Mouse (Mus musculus) intestine, embryonic 15.5 days (tissue): ENCODE measurements around the gene Fcgr4. TPM values are rescaled to one million over a fixed set of nuclear protein-coding genes. Genes with fewer than 3 reads are reported as not detected.

Experiments
- ATAC-seq: fragments of 200-750 bp; cut with Nextera tagmentation; 2 replicates; pipeline ENCODE4 v1.8.0; 2017; ENCODE audit warnings: moderate TSS enrichment, moderate library complexity
- H3K27ac ChIP-seq: fragments of 300-500 bp; sonication (generic); 2 replicates; pipeline ENCODE4 v1.5.1; 2015; ENCODE audit warnings: mild to moderate bottlenecking, inconsistent platforms
- H3K27me3 ChIP-seq: fragments of 300-500 bp; sonication (generic); replicated peaks from 2 replicates; pipeline ENCODE4 v1.6.1; 2015; ENCODE audit warnings: inconsistent platforms
- H3K36me3 ChIP-seq: fragments of 300-500 bp; sonication (generic); 2 replicates; pipeline ENCODE4 v1.6.1; 2015; ENCODE audit warnings: inconsistent platforms
- H3K4me1 ChIP-seq: fragments of 300-500 bp; sonication (generic); replicated peaks from 2 replicates; pipeline ENCODE4 v1.6.1; 2015; ENCODE audit warnings: inconsistent platforms
- H3K4me2 ChIP-seq: fragments of 300-500 bp; sonication (generic); replicated peaks from 2 replicates; pipeline ENCODE4 v1.6.1; 2015; ENCODE audit warnings: mild to moderate bottlenecking, inconsistent platforms
- H3K4me3 ChIP-seq: fragments of 300-500 bp; sonication (generic); replicated peaks from 2 replicates; pipeline ENCODE4 v1.5.1; 2015; ENCODE audit warnings: inconsistent platforms
- H3K9ac ChIP-seq: fragments of 300-500 bp; sonication (generic); 2 replicates; pipeline ENCODE4 v1.6.1; 2015; ENCODE audit warnings: inconsistent platforms
- H3K9me3 ChIP-seq: fragments of 300-500 bp; sonication (generic); 2 replicates; pipeline ENCODE4 v1.6.1; 2016; ENCODE audit warnings: inconsistent platforms
- whole genome bisulfite sequencing: fragments of 180-500 bp; shearing (Covaris S2); methylation state at CpG from one replicate; pipeline ENCODE4 v1.1.7; 2015; 5-methylcytosine and 5-hydroxymethylcytosine counted together
- polyA plus RNA-seq: library from polyadenylated mRNA; unstranded; fragments of >200 nt; fragmentation: Nextera tagmentation; extraction: Ambion mirVana; gene quantifications from 2 replicates; pipeline ENCODE4 v1.2.1, GENCODE M21; 2015

Gene Fcgr4
- polyA plus RNA-seq, 1 experiment from 2014 or later: 1.7 TPM

GRCm38 (mm10) chr1:170985861-170986260 lies 32.9 kb upstream of the Fcgr4 start:
- Histone ChIP-seq H3K9ac (no peak overlapping the region), H3K9me3 (no peaks in the 10 kb centered on the region), H3K4me1 (no peaks in the 10 kb centered on the region), H3K4me3 (no peak overlapping the region), H3K36me3 (no peaks in the 10 kb centered on the region), H3K27me3 (no peaks in the 10 kb centered on the region; the same call in 1 of the 2 replicates), H3K4me2 (no peak overlapping the region), H3K27ac (no peak overlapping the region)
- WGBS: 81% methylated on average over 5 of the region's 5 CpGs
- no peak for ATAC-seq

GRCm38 (mm10) chr1:170989656-170990055 lies 29.1 kb upstream of the Fcgr4 start:
- no peaks in the 10 kb centered on the region for H3K9me3 ChIP-seq
- H3K36me3 ChIP-seq: no peaks in the 10 kb centered on the region
- H3K27me3 ChIP-seq: no peaks in the 10 kb centered on the region; the same call in 1 of the 2 replicates
- H3K4me2 ChIP-seq: no peak overlapping the region
- H3K4me1 ChIP-seq: no peaks in the 10 kb centered on the region
- no peak overlapping the region for H3K9ac ChIP-seq
- ATAC-seq: no peak
- 69% methylated on average over 9 of the region's 9 CpGs for WGBS
- H3K27ac ChIP-seq: no peak overlapping the region
- no peak overlapping the region for H3K4me3 ChIP-seq

GRCm38 (mm10) chr1:170992550-170992949 lies 26.2 kb upstream of the Fcgr4 start:
- Histone ChIP-seq H3K36me3 (no peaks in the 10 kb centered on the region), H3K4me1 (no peaks in the 10 kb centered on the region), H3K27ac (no peak overlapping the region), H3K4me3 (no peak overlapping the region), H3K9me3 (no peaks in the 10 kb centered on the region), H3K27me3 (no peaks in the 10 kb centered on the region), H3K4me2 (no peak overlapping the region), H3K9ac (no peak overlapping the region)
- no peak for ATAC-seq
- 64% methylated on average over 5 of the region's 5 CpGs for WGBS

DNA sequence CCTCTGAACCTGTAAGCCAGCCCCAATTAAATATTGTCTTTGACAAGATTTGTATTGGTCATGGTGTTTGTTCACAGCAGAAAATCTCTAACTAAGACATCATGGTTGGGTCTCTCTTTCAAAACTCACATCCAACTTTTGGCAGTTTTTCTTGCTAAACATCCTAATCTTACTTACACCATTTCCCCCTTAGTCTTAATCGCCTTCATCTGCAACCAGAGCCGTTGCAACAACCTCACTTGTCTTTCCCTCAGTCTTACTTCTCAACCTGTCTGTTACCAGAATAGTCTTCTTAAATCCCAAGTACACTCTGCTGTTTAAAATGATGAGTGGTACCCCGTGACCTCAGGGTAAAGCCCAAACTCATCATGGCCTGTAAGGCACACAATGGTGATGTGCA lies 22.7 kb upstream of the Fcgr4 start:
- ATAC-seq: no peak
- no peaks in the 10 kb centered on the region for H3K36me3 ChIP-seq
- no peak overlapping the region for H3K4me3 ChIP-seq
- no peak overlapping the region for H3K4me2 ChIP-seq
- H3K27me3 ChIP-seq: no peaks in the 10 kb centered on the region
- 85% methylated on average over 3 of the region's 3 CpGs for WGBS
- no peaks in the 10 kb centered on the region for H3K4me1 ChIP-seq
- H3K27ac ChIP-seq: no peak overlapping the region
- H3K9ac ChIP-seq: no peak overlapping the region
- H3K9me3 ChIP-seq: no peaks in the 10 kb centered on the region

GRCm38 (mm10) chr1:170996753-170997152 lies 22.0 kb upstream of the Fcgr4 start:
- H3K36me3 ChIP-seq: no peaks in the 10 kb centered on the region
- no peaks in the 10 kb centered on the region for H3K4me1 ChIP-seq
- H3K27ac ChIP-seq: no peak overlapping the region
- H3K9ac ChIP-seq: no peak overlapping the region
- H3K4me3 ChIP-seq: no peak overlapping the region
- H3K27me3 ChIP-seq: no peaks in the 10 kb centered on the region
- no peak overlapping the region for H3K4me2 ChIP-seq
- H3K9me3 ChIP-seq: no peaks in the 10 kb centered on the region
- 35% methylated on average over 3 of the region's 3 CpGs for WGBS
- ATAC-seq: no peak; the same call in 1 of the 2 replicates

GRCm38 (mm10) chr1:170997756-170998655 lies 20.7 kb upstream of the Fcgr4 start:
- ATAC-seq: peak; percentile 55; the same call in 1 of the 2 replicates

GRCm38 (mm10) chr1:170999811-171000210 lies 18.9 kb upstream of the Fcgr4 start:
- Histone ChIP-seq H3K27me3 (no peaks in the 10 kb centered on the region), H3K9me3 (no peaks in the 10 kb centered on the region), H3K36me3 (no peaks in the 10 kb centered on the region), H3K4me2 (no peak overlapping the region), H3K9ac (no peak overlapping the region), H3K4me1 (no peaks in the 10 kb centered on the region), H3K27ac (no peak overlapping the region), H3K4me3 (no peak overlapping the region)
- ATAC-seq: no peak

More at GRCm38 (mm10) chr1:170997756-170998655, 20.7 kb upstream of the Fcgr4 start:
- Histone ChIP-seq H3K4me1 (no peaks in the 10 kb centered on the region), H3K36me3 (no peaks in the 10 kb centered on the region), H3K4me3 (no peak overlapping the region; the same call in 1 of the 2 replicates), H3K27ac (no peak overlapping the region), H3K4me2 (peak overlapping the region; percentile 27), H3K27me3 (no peaks in the 10 kb centered on the region), H3K9ac (no peak overlapping the region), H3K9me3 (no peaks in the 10 kb centered on the region)
- WGBS: 57% methylated on average over 21 of the region's 21 CpGs

DNA sequence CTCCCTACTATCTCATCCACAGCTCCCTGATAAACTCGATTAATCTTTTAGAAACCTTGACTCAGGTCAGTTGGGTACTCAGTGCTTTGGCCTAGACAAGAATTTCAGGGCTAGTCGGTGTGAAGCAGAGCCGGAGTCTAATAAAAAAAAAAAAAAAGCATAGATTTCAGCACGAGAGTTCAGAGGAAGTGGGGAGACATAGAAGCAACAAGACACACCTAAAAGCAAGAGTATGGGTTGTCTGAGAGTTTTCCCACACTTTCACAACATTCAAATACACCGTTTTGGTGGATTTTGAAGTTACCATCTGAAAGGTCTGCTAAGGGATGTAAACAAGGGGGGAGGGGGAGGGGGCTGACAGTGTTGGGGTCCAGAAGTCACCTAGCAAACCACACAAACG lies 13.6 kb upstream of the Fcgr4 start:
- Histone ChIP-seq H3K9ac (no peak overlapping the region), H3K4me2 (no peak overlapping the region), H3K4me3 (no peak overlapping the region), H3K9me3 (no peaks in the 10 kb centered on the region), H3K27ac (no peak overlapping the region), H3K4me1 (no peaks in the 10 kb centered on the region), H3K36me3 (no peaks in the 10 kb centered on the region), H3K27me3 (no peaks in the 10 kb centered on the region)
- 49% methylated on average over 6 of the region's 6 CpGs for WGBS
- ATAC-seq: no peak

DNA sequence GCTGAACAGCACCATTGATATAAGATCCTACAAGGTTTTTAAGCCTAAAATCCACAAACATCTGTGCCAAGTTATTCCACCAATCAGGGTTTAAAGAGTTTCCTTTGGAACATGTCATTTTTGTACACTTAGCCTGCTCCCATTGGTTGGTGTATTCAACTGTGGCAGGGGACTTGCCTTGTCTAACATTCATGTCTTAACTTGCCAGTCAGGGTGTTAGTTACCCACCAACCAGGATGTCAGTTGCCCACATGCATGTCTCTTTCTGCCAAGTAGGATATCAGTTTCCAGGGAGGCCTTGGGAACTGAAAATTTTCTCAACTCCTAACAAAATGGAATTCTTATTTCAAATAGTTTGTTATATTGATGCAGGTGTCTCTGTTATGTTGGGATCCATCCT lies 13.1 kb upstream of the Fcgr4 start:
- no peaks in the 10 kb centered on the region for H3K36me3 ChIP-seq
- H3K4me3 ChIP-seq: no peak overlapping the region
- no peaks in the 10 kb centered on the region for H3K4me1 ChIP-seq
- no peaks in the 10 kb centered on the region for H3K9me3 ChIP-seq
- H3K27ac ChIP-seq: no peak overlapping the region
- no peaks in the 10 kb centered on the region for H3K27me3 ChIP-seq
- ATAC-seq: no peak
- H3K4me2 ChIP-seq: no peak overlapping the region
- no peak overlapping the region for H3K9ac ChIP-seq

GRCm38 (mm10) chr1:171006335-171006734 lies 12.4 kb upstream of the Fcgr4 start:
- no peak overlapping the region for H3K27ac ChIP-seq
- no peak overlapping the region for H3K9ac ChIP-seq
- no peak for ATAC-seq
- no peak overlapping the region for H3K4me2 ChIP-seq
- H3K4me3 ChIP-seq: no peak overlapping the region
- no peaks in the 10 kb centered on the region for H3K27me3 ChIP-seq
- no peaks in the 10 kb centered on the region for H3K36me3 ChIP-seq
- H3K4me1 ChIP-seq: no peaks in the 10 kb centered on the region
- no peaks in the 10 kb centered on the region for H3K9me3 ChIP-seq
- 85% methylated on average over 4 of the region's 4 CpGs for WGBS

GRCm38 (mm10) chr1:171006905-171007304 lies 11.8 kb upstream of the Fcgr4 start:
- Histone ChIP-seq H3K9me3 (no peaks in the 10 kb centered on the region), H3K36me3 (no peaks in the 10 kb centered on the region), H3K4me3 (no peak overlapping the region), H3K27me3 (no peaks in the 10 kb centered on the region), H3K4me2 (no peak overlapping the region), H3K9ac (no peak overlapping the region), H3K4me1 (no peaks in the 10 kb centered on the region), H3K27ac (no peak overlapping the region)
- no peak for ATAC-seq
- WGBS: 87% methylated on average over 2 of the region's 2 CpGs

DNA sequence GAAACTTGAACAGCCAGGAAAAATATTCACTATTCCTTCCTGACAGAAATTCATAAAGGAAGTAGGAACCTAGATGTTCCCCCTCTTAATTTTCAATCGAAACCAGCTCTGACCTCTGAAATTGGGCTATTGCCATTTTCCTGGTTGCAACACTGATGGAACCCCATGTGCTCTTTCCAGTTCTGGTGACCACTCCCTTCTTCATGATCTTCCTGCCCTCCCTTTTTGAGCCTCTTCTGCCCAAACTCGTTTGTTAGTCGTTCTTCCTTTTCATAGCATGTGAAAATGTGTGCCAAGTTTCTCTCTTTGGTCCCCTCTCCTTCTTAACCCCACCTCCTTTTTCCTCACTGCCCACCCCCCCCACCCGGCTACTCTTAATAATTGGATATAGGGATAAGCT lies 7.0 kb upstream of the Fcgr4 start:
- Histone ChIP-seq H3K9me3 (no peaks in the 10 kb centered on the region), H3K27me3 (no peaks in the 10 kb centered on the region), H3K4me1 (no peaks in the 10 kb centered on the region), H3K4me2 (no peak overlapping the region), H3K27ac (no peak overlapping the region), H3K9ac (no peak overlapping the region), H3K4me3 (no peak overlapping the region), H3K36me3 (no peaks in the 10 kb centered on the region)
- WGBS: 82% methylated on average over 4 of the region's 4 CpGs
- ATAC-seq: no peak
